Mouse (Mus musculus) embryonic facial prominence, embryonic 12.5 days (tissue): Measurements from ENCODE around the gene Klb. TPM values are rescaled to one million over a fixed set of nuclear protein-coding genes. Genes with fewer than 3 reads are reported as not detected.

Experiments used
- ATAC-seq: fragments of 200-750 bp; cut with Nextera tagmentation; 2 replicates; pipeline ENCODE4 v1.8.0; 2017; ENCODE audit not compliant: insufficient number of reproducible peaks, insufficient read depth, low FRiP score, low TSS enrichment
- H3K27ac ChIP-seq: fragments of 300-500 bp; sonication (generic); 2 replicates; pipeline ENCODE4 v1.5.1; 2016; ENCODE audit warnings: mild to moderate bottlenecking
- H3K27me3 ChIP-seq: fragments of 300-500 bp; sonication (generic); 2 replicates; pipeline ENCODE4 v1.6.1; 2016; ENCODE audit warnings: mild to moderate bottlenecking, moderate library complexity
- H3K36me3 ChIP-seq: fragments of 300-500 bp; sonication (generic); 2 replicates; pipeline ENCODE4 v1.6.1; 2016; ENCODE audit warnings: mild to moderate bottlenecking
- H3K4me1 ChIP-seq: fragments of 300-500 bp; sonication (generic); 2 replicates; pipeline ENCODE4 v1.6.1; 2016
- H3K4me2 ChIP-seq: fragments of 300-500 bp; sonication (generic); replicated peaks from 2 replicates; pipeline ENCODE4 v1.6.1; 2016; ENCODE audit warnings: mild to moderate bottlenecking, moderate library complexity
- H3K4me3 ChIP-seq: fragments of 300-500 bp; sonication (generic); 2 replicates; pipeline ENCODE4 v1.5.1; 2016; ENCODE audit warnings: mild to moderate bottlenecking
- H3K9ac ChIP-seq: fragments of 300-500 bp; sonication (generic); 2 replicates; pipeline ENCODE4 v1.6.1; 2016; ENCODE audit warnings: mild to moderate bottlenecking, moderate library complexity
- H3K9me3 ChIP-seq: fragments of 300-500 bp; sonication (generic); 2 replicates; pipeline ENCODE4 v1.6.1; 2016; ENCODE audit warnings: mild to moderate bottlenecking, moderate library complexity
- WGBS: fragments of 180-500 bp; shearing (Covaris S2); methylation state at CpG from one replicate; pipeline ENCODE4 v1.1.7; 2016; 5-methylcytosine and 5-hydroxymethylcytosine counted together
- polyA plus RNA-seq: library from polyadenylated mRNA; unstranded; fragments of >200 nt; fragmentation: Nextera tagmentation; extraction: Ambion mirVana; gene quantifications from 2 replicates; pipeline ENCODE4 v1.2.1, GENCODE M21; 2016

Gene Klb
- polyA plus RNA-seq, 1 experiment from 2014 or later: 0.10 TPM

DNA sequence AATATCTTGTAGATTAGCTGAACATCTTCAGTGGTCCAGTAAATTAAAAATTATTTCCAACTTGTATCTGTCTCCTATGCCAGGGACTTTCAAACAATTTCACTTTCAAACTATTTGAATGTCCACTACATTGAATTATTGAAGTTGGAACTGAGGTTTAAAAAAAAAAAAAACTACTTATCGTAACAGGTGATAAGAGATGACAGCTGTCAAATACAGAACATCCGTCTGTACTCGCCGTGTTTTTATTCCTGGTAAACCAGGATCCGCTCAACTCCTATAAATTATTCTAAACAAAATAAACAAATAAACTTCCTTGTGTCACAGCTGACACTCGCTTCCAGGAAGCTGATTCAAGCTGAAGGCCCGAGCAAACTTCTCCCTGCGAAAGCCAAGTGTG lies 13.3 kb upstream of the Klb start:
- Histone ChIP-seq H3K4me2 (peak overlapping the region; percentile 59), H3K36me3 (peaks cover 9% of the 10 kb centered on the region; the same call in 1 of the 2 replicates), H3K27ac (peak overlapping the region; percentile 84; the same call in 1 of the 2 replicates), H3K27me3 (no peaks in the 10 kb centered on the region), H3K9ac (peak overlapping the region; percentile 88), H3K4me1 (peaks cover 6% of the 10 kb centered on the region), H3K4me3 (peak overlapping the region; percentile 92), H3K9me3 (no peaks in the 10 kb centered on the region)
- ATAC-seq: no peak
- 12% methylated on average over 8 of the region's 8 CpGs for WGBS

DNA sequence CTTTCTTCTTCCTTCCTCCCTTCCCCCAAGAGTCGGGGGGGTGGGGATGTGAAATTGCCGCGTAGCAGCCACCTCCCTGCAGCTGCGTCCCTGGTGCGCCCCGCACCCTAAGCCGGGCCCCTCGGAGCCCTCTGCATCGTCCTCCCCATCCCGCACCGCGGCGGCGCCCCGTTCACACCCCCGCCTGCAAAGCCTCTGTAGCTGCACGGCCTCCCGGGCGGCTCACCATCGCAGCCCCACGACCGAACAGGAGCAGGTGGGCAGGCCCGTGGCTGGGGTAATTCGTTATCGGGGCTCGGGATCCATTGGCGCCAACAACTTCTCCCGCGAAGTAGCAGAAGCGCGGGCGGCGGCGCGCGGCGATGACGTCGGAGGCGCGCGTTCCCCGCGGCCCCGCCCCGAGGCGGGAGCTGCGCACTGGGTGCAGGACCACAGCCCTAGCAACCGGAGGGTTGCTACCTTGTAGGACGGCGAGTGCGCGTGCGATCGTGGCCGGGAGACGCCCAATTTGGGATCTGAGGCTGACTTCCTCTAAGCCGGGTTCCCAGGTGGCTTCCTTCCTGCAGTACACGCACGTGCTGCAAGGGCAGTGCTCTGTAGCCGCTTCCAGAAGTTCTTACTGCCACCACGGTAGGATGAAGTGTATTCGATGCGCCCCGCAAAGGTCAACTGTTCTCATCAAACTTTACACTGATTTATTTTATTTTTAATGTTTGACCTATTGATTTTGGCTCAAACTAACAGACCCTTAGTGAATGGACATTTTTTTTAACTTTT lies 12.6 kb upstream of the Klb start, which contains the start of gene Rfc1:
TSS of gene Rfc1 (minus strand) at position 373 of the 777 bp plus-strand sequence.
- H3K27me3 ChIP-seq: no peaks in the 10 kb centered on the region
- peak within 1 kb of the TSS; percentile 59 for H3K4me2 ChIP-seq
- H3K27ac ChIP-seq: peak within 1 kb of the TSS; percentile 84
- H3K4me3 ChIP-seq: peak within 1 kb of the TSS; percentile 92
- peak; percentile 96 for ATAC-seq
- H3K4me1 ChIP-seq: peaks cover 6% of the 10 kb centered on the region
- peaks cover 9% of the 10 kb centered on the region; the same call in 1 of the 2 replicates for H3K36me3 ChIP-seq
- H3K9ac ChIP-seq: peak within 1 kb of the TSS; percentile 88
- WGBS: under 1% methylated on average over 65 of the region's 65 CpGs
- no peaks in the 10 kb centered on the region for H3K9me3 ChIP-seq

DNA sequence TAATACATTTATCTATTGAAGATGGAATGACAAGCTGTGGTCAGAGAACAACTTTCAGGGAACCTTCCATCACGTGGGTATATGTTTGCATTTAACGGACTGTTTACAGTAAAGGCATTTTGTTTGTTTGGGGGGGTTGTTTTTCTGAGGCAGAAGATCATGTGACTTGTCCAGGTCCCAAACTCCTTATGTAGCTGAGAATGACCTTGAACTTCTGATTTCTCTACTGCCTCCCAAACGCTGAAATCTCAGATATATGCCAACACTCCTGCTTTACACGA lies 12.1 kb upstream of the Klb start:
- no peak for ATAC-seq
- peak overlapping the region; percentile 88; the same call in 1 of the 2 replicates for H3K9ac ChIP-seq
- H3K27ac ChIP-seq: no peak overlapping the region
- peak overlapping the region; percentile 92 for H3K4me3 ChIP-seq
- no peaks in the 10 kb centered on the region for H3K9me3 ChIP-seq
- peaks cover 6% of the 10 kb centered on the region for H3K4me1 ChIP-seq
- H3K27me3 ChIP-seq: no peaks in the 10 kb centered on the region
- peaks cover 9% of the 10 kb centered on the region; the same call in 1 of the 2 replicates for H3K36me3 ChIP-seq
- peak overlapping the region; percentile 59 for H3K4me2 ChIP-seq
- WGBS: 26% methylated on average over 4 of the region's 4 CpGs

DNA sequence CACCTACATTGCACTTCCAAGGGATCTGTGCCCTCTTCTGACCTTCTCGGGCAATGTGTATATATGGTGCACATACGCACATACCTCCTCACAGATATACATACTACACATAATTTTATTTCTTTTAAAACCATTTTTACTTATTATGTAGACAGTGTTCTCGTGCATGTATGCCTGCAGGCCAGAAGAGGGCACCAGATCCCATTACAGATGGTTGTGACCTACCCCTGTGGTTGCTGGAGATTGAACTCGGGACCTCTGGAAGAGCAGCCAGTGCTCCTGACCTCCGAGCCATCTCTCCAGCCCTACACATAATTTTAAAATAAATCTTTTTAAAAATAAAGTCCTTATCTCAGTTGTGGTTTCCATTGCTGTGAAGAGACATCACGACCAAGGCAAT lies 9.7 kb upstream of the Klb start:
- no peak overlapping the region for H3K4me2 ChIP-seq

DNA sequence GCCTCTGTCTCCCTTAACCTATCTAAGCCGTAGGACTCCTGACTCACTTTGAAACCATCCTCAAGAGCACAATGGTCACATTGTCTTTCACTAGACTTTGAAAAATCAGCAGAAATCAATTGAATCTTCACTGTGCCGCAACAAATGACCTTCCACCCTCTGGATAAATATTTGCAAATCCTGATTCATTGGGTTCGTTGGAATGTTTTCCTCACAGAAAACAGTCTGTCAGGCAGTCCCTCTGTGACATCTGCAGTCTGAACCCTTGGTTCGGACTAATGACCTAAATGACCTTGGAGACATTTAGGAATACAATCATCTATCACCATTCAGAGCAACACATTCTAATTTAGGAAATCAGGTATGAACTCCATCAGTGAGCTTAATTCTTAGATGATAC lies 7.9 kb upstream of the Klb start:
- WGBS: 29% methylated on average over 4 of the region's 4 CpGs

More for the DNA sequence above, 9.7 kb upstream of the Klb start:
- Histone ChIP-seq H3K4me3 (no peak overlapping the region), H3K9me3 (no peaks in the 10 kb centered on the region), H3K27me3 (no peaks in the 10 kb centered on the region), H3K27ac (no peak overlapping the region), H3K4me1 (peaks cover 6% of the 10 kb centered on the region), H3K36me3 (no peaks in the 10 kb centered on the region), H3K9ac (no peak overlapping the region)
- no peak for ATAC-seq
- WGBS: 77% methylated on average over 6 of the region's 6 CpGs

DNA sequence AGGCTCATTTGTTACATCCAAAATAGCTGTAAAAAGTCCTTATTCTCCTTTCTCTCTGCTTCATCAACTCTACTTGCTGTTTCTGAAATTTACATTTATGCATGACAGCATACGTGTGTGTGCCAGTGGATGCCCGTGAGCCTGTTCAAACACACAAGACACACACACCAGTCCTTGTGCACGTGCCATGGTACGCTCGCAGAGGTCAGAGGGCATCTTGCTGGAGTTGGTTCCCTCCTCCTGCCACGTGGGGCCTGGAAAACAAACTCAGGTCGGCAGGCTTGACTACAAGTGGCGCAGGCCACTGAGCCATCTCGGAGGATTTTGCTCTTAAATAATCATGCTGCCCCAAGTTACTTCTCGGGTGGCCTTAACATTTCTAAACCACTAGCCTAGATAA lies 2.4 kb downstream of the Klb start:
- 0 out of 2 replicates have a peak, but pooled peaks cover 5% of the 10 kb centered on the region for H3K4me1 ChIP-seq
- H3K4me2 ChIP-seq: no peak overlapping the region
- H3K9me3 ChIP-seq: no peaks in the 10 kb centered on the region
- 61% methylated on average over 10 of the region's 10 CpGs for WGBS
- H3K27me3 ChIP-seq: no peaks in the 10 kb centered on the region
- no peaks in the 10 kb centered on the region for H3K36me3 ChIP-seq
- H3K4me3 ChIP-seq: no peak overlapping the region
- no peak for ATAC-seq
- H3K27ac ChIP-seq: no peak overlapping the region
- no peak overlapping the region for H3K9ac ChIP-seq

More for the DNA sequence above, 7.9 kb upstream of the Klb start:
- no peak for ATAC-seq
- Histone ChIP-seq H3K36me3 (no peaks in the 10 kb centered on the region), H3K4me1 (no peaks in the 10 kb centered on the region), H3K9me3 (no peaks in the 10 kb centered on the region), H3K27ac (no peak overlapping the region), H3K27me3 (no peaks in the 10 kb centered on the region), H3K4me3 (no peak overlapping the region), H3K4me2 (no peak overlapping the region), H3K9ac (no peak overlapping the region)

DNA sequence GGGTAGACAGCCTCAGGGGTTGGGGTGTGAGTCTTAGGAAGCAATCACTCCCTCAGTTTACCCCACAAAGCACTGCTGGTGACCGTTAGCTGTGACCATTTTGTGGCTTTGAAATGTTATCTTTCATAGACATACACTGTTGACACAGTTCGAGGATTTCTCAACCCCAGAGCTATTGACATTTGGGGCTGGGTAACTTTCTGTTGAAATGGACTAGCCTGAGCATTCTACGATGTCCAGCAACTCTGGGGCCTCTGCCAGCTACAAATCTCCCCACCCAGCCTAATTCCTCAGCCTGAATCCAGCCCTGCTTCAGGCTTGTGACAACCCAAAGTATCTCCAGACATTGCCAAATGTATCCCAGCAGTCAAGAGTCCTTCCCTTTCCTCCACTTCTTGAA lies 6.0 kb downstream of the Klb start:
- H3K4me2 ChIP-seq: no peak overlapping the region
- H3K4me1 ChIP-seq: no peaks in the 10 kb centered on the region
- H3K4me3 ChIP-seq: no peak overlapping the region
- H3K9ac ChIP-seq: no peak overlapping the region
- no peaks in the 10 kb centered on the region for H3K9me3 ChIP-seq
- no peak for ATAC-seq
- H3K27ac ChIP-seq: no peak overlapping the region
- H3K36me3 ChIP-seq: no peaks in the 10 kb centered on the region
- no peaks in the 10 kb centered on the region for H3K27me3 ChIP-seq
- 85% methylated on average over 3 of the region's 3 CpGs for WGBS

DNA sequence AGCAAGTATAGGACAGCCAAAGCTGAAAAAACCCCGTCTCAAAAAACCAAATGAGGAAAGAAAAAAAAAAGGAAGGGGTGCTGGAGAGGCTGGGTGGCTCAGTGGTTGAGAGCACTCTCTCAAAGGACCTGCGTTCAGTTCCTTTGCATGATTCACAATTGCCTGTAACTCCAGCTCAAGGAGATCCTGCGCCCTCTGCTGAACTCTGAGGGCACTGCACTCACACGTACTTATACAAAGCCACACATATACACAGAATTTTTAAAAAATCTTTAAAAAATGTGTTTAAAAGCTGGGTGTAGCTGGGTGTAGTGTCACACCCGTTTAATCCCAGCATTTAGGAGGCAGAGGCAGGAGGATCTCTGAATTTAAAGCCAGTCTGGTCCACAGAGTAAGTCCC lies 6.9 kb downstream of the Klb start:
- Histone ChIP-seq H3K27ac (no peak overlapping the region), H3K4me2 (no peak overlapping the region), H3K9me3 (no peaks in the 10 kb centered on the region), H3K27me3 (no peaks in the 10 kb centered on the region), H3K9ac (no peak overlapping the region), H3K4me3 (no peak overlapping the region), H3K36me3 (no peaks in the 10 kb centered on the region), H3K4me1 (no peaks in the 10 kb centered on the region)
- WGBS: 76% methylated on average over 5 of the region's 5 CpGs
- ATAC-seq: no peak

DNA sequence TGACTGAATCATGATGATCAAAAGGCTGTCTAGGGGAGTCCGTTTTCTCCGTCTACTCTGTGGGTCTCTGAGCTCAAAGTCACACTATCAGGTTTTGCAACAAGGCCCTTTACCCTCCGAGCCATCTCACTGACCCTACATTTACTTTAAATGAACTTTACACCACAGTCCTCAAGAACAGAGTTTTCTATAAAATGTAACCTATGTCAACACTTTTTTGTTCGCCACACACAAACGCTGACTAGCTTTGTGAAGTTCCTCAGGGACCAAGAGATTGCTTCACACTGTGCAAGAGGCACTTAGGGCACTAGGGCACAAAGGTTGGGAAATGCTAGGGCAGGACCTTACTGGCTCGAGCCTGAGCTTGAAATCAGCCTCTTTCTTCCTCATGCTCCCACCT lies 8.7 kb downstream of the Klb start:
- H3K4me1 ChIP-seq: no peaks in the 10 kb centered on the region
- no peak overlapping the region for H3K4me2 ChIP-seq
- H3K27me3 ChIP-seq: no peaks in the 10 kb centered on the region
- 85% methylated on average over 6 of the region's 6 CpGs for WGBS
- H3K27ac ChIP-seq: no peak overlapping the region
- no peak for ATAC-seq
- H3K9ac ChIP-seq: no peak overlapping the region
- H3K4me3 ChIP-seq: no peak overlapping the region
- no peaks in the 10 kb centered on the region for H3K36me3 ChIP-seq
- H3K9me3 ChIP-seq: no peaks in the 10 kb centered on the region

DNA sequence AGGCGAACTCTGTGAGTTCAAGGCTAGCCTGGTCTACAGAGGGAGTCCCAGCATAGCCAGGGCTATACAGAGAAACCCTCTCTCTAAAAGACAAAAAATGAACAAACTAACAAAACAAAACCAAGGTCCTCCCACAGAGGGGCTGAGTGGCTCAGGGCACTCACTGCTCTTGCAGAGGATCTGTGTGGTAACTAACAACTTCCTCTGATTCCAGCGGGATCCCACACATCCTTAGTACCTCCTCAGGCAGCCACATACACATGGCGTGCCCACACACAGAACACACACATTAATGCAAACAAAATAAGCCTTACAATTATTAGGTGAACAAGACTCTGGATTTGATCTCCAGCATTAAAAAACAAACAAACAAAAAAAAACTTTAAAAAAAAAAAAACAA lies 9.7 kb downstream of the Klb start:
- WGBS: 83% methylated on average over 3 of the region's 3 CpGs
- no peaks in the 10 kb centered on the region for H3K4me1 ChIP-seq
- no peaks in the 10 kb centered on the region for H3K27me3 ChIP-seq
- no peak overlapping the region for H3K27ac ChIP-seq
- no peak overlapping the region for H3K9ac ChIP-seq
- no peaks in the 10 kb centered on the region for H3K36me3 ChIP-seq
- no peak overlapping the region for H3K4me2 ChIP-seq
- H3K4me3 ChIP-seq: no peak overlapping the region
- no peak for ATAC-seq
- H3K9me3 ChIP-seq: no peaks in the 10 kb centered on the region

DNA sequence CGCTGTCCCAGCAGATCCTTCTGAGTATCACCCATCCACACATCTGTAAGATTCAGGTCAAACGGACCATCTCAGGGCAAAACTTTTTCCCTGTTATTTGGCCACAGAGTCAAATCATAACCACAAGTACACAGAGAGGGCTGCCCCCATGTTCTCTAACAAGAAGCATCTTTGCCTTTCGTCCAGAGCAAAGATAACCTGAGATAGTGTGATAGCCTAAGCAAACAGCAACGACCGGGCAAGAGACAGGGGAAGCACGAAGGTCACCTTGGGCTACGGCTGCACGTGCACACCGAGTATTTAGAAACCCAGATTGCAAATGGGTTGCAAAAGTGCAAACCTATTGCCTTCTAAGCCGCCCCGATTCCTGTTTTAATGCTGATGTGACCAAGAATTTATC lies 19.7 kb downstream of the Klb start:
- 89% methylated on average over 11 of the region's 11 CpGs for WGBS
- H3K4me2 ChIP-seq: no peak overlapping the region
- no peak overlapping the region for H3K9ac ChIP-seq
- H3K4me3 ChIP-seq: no peak overlapping the region
- H3K27me3 ChIP-seq: no peaks in the 10 kb centered on the region
- no peaks in the 10 kb centered on the region for H3K4me1 ChIP-seq
- H3K9me3 ChIP-seq: no peaks in the 10 kb centered on the region
- H3K27ac ChIP-seq: no peak overlapping the region
- ATAC-seq: no peak
- no peaks in the 10 kb centered on the region for H3K36me3 ChIP-seq

DNA sequence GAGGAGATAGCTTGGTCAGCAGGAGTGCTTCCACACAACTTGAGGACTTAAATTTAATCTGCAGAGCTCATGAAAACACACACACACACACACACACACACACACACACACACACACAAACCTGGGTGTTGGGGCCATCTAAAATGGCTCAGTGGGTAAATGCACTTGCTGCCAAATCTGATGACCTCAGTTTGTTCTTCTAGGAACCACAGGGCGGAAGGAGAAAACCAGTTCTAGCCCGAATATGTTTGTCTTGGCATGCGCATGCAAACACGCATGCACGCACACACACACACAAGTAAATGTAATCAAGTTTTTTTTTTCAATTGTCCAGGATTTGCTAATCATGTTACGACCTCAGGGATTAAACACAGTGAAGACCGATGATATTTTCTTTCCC lies 23.4 kb downstream of the Klb start:
- no peak for ATAC-seq
- no peak overlapping the region for H3K9ac ChIP-seq
- no peak overlapping the region for H3K27ac ChIP-seq
- H3K36me3 ChIP-seq: no peaks in the 10 kb centered on the region
- no peak overlapping the region for H3K4me3 ChIP-seq
- 96% methylated on average over 7 of the region's 7 CpGs for WGBS
- H3K9me3 ChIP-seq: no peaks in the 10 kb centered on the region
- no peak overlapping the region for H3K4me2 ChIP-seq
- H3K27me3 ChIP-seq: no peaks in the 10 kb centered on the region
- H3K4me1 ChIP-seq: no peaks in the 10 kb centered on the region
